Mouse (Mus musculus) thymus, postnatal 0 days (tissue): Measurements from ENCODE around the gene Clybl. TPM values are rescaled to one million over a fixed set of nuclear protein-coding genes. Genes with fewer than 3 reads are reported as not detected.

Experiments used
- DNase-seq: peaks from one replicate; pipeline ENCODE4 v3.0.0-alpha.2; 2015; ENCODE audit warnings: low spot score
- polyA plus RNA-seq: library from polyadenylated mRNA; unstranded; fragments of >200 nt; fragmentation: Nextera tagmentation; extraction: Ambion mirVana; gene quantifications from 2 replicates; pipeline ENCODE4 v1.2.1, GENCODE M21; 2015

Gene Clybl
- polyA plus RNA-seq, 1 experiment from 2014 or later: 8.8 TPM

- DNase-seq: no peak
Measured at GRCm38 (mm10) chr14:122194630-122195029, 13.1 kb downstream of the Clybl start.

- DNase-seq: no peak
Measured at GRCm38 (mm10) chr14:122196851-122197250, 15.3 kb downstream of the Clybl start.

DNA sequence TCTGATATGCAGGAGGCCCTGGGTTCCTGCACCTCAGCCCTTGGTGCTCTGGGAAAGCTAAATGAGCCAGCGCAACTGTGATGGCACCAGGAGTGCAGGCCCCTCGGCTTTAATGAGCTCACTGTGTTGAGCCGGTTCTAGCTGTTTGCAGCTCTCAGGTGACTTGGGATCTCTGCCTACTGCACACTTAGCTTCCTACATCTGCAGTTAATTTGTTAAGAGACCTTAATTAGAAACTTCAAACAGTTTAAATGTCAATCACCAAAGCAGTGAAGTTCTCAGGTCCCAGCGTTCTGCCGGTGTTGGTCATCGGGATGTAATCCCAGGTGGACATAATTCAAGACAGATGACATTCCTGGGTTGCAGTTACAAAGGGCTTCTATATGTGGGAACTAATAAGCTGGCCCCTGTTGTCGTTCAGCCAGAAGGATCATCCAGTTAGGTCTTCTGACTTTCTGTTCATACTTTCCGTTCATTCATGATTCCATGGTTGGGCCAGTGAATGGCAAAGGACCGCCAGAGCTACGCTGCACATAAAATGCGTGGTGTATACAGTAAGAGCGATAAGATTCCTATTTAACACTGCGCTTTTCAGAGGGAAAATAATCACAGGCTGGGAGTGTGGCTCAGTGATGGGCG is 18.9 kb downstream of the Clybl start:
- no peak for DNase-seq

GRCm38 (mm10) chr14:122209177-122209576 is 27.7 kb downstream of the Clybl start:
- DNase-seq: no peak

- DNase-seq: no peak
Measured at GRCm38 (mm10) chr14:122213590-122213989, 32.1 kb downstream of the Clybl start.

DNA sequence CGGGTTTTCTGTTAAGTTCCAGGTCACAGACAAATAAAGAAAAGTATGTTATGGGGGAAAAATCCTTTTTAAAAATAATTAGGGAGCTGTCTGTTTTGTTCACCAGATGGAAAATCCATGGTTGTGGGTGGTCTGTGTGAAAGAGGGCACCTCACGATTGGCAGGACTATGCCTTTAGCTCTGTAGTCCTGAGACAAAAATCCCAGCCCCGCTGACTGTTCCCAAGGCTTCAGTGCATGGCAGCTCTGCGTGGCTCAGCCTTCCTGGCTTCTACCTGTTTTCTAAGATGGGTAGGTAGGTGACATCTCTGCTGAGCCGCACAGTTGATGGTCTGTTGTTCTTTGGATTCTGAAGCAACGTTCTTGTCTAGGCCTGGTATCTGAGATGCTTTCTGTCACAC is 32.6 kb downstream of the Clybl start:
- no peak for DNase-seq

DNA sequence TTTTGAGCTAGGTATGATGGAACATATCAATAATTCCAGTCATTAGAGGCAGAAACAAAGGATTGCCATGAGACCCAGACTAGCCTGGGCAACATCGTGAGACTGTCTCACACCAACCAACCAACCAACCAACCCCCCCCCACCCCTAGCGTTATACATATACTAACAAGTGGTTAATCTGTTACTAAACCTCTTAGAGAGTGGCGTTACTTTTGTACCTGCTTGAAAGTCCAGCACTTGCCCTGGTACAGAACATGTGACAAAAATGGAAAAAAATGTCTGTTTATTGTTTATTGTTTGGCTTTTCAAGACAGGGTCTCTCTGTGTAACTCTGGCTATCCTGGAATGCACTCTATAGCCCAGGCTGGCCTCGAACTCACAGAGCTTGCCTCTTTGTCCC is 35.7 kb downstream of the Clybl start:
- no peak for DNase-seq

DNA sequence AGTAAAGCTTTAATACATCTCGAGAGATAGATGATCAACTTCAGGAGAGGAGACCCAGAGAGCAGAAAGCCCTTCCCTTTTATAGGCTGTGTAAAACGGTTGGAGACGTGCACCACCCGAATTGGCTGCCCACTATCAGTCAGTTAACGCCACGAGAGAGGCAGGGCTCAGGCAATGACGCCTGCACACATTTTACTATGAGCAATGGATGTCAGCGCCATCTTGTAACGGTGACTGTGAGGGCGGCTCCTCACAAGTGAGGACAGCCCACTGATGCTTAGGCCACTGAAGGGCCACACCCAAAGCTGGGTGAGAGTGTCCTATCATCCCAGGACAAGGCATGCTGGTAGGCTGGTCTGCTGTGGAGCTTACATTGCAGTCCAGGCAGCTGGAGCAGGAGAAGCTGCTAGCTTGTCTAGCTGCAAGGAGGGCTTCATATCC is 41.5 kb downstream of the Clybl start:
- no peak for DNase-seq

GRCm38 (mm10) chr14:122223461-122224102 is 42.1 kb downstream of the Clybl start:
- peak; percentile 79 for DNase-seq

DNA sequence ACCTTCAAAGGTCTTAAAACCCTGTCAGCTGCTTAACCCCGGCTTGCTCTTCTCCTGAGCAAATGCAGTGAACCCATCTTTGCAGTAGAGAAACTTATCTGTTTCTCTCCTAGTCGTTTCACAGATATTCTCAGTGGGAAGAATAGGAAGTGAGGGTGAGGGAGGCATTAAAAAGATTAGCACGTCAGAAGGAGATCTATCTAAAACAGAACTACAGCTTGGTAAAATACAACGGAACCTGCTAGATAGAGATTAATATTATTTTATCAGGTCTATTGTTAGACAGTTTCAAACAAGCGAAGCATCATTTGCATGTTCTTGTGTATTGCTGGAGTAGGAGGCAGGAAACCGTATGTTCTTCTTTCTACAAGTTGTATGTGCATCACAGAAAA is 42.6 kb downstream of the Clybl start:
- DNase-seq: no peak

DNA sequence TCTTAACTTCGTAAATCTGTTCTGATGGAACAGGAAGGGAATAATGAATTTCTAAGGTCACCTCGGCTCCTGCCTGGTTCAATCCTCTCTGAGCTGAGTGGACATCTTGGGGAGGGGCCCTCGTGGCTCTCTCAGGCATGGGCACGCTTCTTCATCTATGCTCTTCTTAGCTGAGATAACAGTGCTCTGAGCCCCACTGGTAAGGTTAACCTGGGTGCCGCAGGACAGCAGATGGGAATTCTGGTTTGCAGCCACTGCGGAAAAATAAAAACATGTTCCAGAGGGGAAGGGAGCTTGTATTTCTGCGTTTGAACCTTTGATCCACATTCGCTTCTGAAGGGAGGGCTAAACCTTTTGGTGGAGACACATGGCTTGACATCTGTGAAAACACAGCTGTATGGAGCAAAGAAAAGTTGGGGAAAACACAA is 43.0 kb downstream of the Clybl start:
- no peak for DNase-seq

- no peak for DNase-seq
Measured at GRCm38 (mm10) chr14:122225479-122226132, 44.1 kb downstream of the Clybl start.

GRCm38 (mm10) chr14:122226133-122226515 is 44.6 kb downstream of the Clybl start:
- no peak for DNase-seq

- DNase-seq: no peak
Measured at GRCm38 (mm10) chr14:122226666-122227453, 45.4 kb downstream of the Clybl start.

DNA sequence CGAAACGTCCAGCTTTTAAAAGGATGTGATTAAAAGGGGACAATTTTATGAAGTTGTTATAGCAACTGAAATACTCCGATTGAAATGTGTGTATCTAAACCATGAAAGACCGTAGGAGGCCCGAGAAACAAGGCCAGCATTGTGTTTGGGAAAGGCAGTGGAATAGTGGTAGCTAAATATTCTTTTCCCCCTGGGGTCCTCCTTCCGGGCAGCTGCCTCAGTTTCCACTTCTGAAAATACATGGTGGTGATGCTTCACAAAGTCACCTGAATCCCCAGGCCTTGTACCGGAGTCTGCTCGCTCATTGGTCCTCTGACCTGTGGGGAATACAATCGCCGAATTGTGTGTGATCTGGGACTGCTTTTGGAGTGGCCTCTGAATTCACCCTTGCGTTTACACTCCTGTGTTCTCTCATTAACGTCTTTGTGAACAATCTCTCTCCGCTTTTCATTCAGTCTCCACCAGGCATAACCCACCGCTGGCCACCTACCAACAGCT is 46.0 kb downstream of the Clybl start:
- no peak for DNase-seq

DNA sequence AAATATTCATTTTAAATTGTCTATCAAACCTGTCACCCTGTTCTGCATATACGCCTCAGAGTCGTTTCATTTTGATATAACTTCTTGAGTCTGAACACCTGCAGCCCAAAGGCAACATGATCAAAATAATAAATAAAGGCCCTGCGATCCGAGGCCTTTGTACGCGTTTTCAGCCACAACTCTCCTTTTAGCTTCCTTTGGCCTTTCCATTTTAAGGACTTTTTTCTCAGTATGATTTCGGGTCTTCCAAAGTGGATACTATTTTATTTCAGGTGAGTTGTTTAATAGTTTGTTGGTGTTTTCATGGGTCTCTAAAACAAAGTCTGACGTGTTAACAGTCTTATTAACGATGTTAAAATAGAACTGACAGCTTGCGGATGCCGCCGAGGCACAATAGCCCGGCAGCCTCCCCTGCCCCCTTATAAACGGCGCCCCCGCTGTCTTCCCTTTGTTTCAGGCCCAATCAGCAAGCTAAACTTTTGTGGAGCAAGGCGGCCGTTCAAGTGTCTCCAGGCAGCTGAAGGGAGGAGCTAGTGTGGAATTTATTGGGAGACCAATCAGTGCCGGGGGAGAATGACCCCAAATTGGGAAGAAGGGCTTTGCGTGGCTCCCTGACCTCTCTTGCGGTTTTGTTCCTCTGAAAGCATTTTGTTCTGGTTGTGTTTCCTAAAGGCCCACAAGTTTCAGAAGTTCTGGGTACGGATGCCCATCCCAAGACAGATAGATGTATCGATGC is 47.5 kb downstream of the Clybl start:
- DNase-seq: no peak

- DNase-seq: no peak
Measured at GRCm38 (mm10) chr14:122229988-122230387, 48.5 kb downstream of the Clybl start.

GRCm38 (mm10) chr14:122230621-122231025 is 49.1 kb downstream of the Clybl start:
- no peak for DNase-seq

DNA sequence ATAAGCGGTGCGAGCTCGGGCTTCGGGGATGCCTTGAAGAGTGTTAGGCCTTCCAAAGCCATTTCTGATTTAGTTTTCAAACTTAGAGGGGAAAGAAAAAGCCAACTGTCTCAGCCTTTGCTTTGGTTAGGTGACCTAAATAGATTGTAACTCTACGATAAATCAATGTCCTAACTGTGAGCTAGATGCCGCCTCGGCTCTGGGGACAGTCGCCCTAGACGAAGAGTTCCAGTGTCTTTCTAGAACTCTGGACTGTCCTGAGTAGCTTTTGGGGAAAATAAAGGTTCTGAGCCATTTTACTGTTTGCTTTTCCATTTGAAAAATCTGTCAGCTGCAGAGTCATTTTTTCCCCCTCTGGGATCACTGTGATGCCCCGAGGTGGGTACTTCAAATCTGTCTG is 49.6 kb downstream of the Clybl start:
- no peak for DNase-seq

DNA sequence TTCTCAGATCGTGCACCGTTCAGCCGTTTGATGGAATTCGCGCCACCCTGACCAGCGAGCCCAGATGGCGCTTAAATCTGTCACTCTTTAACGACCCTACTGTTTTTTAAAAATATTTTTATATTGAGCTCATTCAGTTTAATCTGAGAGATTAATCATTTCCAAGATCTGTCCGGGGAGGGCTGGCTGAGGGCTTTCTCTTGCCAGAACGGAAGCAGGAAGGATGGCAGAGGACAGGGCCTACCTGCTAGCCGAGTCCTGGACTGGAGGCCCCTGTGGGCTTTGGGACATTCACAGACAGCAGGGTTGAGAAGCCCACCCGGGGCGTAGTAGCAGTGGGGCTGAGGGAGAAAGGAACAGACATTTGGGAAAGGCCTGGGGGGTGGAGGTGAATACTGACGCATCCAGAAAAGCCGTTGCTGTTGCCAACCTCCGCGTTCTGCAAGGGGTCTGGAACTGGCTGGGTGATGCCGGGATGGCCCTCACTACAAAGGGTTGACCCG is 51.8 kb downstream of the Clybl start:
- DNase-seq: no peak

GRCm38 (mm10) chr14:122243874-122244273 is 62.4 kb downstream of the Clybl start:
- no peak for DNase-seq
